Mouse (Mus musculus) forelimb bud, embryonic 11.5 days (tissue): ENCODE measurements around the gene Olfr970.
"Not testable (repeated sequence)": the region's sequence is repeated elsewhere in the genome, so short reads cannot be mapped to it uniquely, and the experiment has no call there.

Experiments
- DNase-seq: peaks from one replicate; pipeline ENCODE4 v3.0.0-alpha.2; 2012; ENCODE audit warnings: low read depth, low spot score

Gene Olfr970

GRCm38 (mm10) chr9:39808560-39808959 lies at the start of gene Olfr970:
Olfr970 (plus strand) TSS chr9:39808860.
- DNase-seq: no peak

DNA sequence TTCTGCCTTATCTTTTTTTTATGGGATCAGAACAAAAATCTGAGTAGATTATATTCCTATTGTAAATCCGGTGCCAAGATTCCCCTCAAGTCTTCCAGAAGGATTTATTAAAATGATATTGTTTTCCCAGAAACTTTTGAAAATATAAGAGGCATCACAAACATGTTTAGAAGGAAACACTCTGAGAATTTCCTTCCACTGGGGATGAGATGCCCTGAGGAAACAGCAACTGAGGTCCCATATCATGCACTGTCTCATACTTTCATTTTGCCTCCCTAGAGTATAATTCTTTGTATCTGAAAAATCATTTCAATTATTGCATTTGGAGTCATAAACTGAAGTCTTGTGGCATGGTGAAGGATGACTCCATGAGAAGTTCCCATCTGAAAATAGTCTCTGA lies 25.5 kb upstream of the Olfr970 start, which contains the start of gene Olfr968:
Gene Olfr968, minus strand, starts transcription at position 101 of the 400 bp plus-strand sequence.
- no peak for DNase-seq

DNA sequence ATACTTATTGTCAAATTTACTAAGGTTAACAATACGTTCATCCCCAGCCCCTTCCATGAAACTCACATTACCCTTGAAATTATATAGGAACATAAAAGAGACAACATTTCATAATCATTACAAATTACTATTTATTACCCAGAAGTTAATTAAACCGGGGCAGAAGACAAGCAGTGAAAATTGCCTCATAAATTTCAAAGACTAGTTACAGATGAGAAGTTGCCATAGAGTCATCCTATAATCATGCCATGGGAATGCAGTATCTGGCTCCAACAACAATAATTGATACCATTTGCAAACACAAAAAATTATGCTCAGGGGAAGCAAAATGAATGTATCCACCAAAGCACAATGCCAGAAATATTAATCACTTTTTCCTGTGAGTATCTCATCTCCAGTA lies 18.1 kb upstream of the Olfr970 start, which contains the start of gene Olfr969:
Gene Olfr969, plus strand, starts transcription at position 388 of the 400 bp plus-strand sequence.
- no peak for DNase-seq

DNA sequence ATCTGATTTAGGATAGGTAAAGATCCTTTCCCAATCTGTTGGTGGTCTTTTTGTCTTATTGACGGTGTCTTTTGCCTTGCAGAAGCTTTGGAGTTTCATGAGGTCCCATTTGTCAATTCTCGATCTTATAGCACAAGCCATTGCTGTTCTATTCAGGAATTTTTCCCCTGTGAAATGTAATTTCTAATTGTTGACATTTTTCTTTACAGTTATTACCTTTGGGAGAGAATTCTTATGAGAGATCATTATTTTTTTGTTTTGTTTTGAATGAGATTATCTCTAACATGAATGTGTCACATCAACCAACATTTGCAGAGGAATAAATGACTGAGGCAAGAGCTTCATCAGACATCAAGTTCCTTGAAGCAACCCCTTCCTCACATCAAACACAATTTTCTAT lies 27.9 kb downstream of the Olfr970 start, which contains the start of gene Olfr971:
Gene Olfr971, plus strand, starts transcription at position 301 of the 400 bp plus-strand sequence.
- DNase-seq: not testable (repeated sequence)

GRCm38 (mm10) chr9:39866122-39866521 lies 57.5 kb downstream of the Olfr970 start, which contains the start of gene Olfr972:
Olfr972 (plus strand) TSS chr9:39866422.
- no peak for DNase-seq
